Mouse (Mus musculus) spleen, adult 2 months (tissue): ENCODE measurements at regions not wholly inside any gene's neighbourhood (a gene's known extent, or its start where the extent isn't known, plus 50 kb on each side); places are given as distances from the start of the nearest gene placed in this dataset.

Source experiments
- DNase-seq, 2 experiments: peaks; one replicate each; pipeline versions ENCODE4 v3.0.0 to v3.0.0-alpha.2; 2012 to 2021; ENCODE audit warnings: low spot score in 2 of 2, low read depth in 1 of 2
- H3K27ac ChIP-seq: fragments of 200-500 bp; 2 replicates; pipeline ENCODE4 v1.5.1; 2012; ENCODE audit warnings: low read length, inconsistent platforms; ENCODE audit not compliant: insufficient read depth
- H3K27me3 ChIP-seq: fragments of 200-500 bp; 2 replicates; pipeline ENCODE4 v1.6.1; 2012; ENCODE audit warnings: mild to moderate bottlenecking, moderate library complexity, low read length, inconsistent platforms; ENCODE audit not compliant: control insufficient read depth, insufficient read depth
- H3K36me3 ChIP-seq: fragments of 200-500 bp; 2 replicates; pipeline ENCODE4 v1.6.1; 2012; ENCODE audit warnings: mild to moderate bottlenecking, low read length, inconsistent platforms; ENCODE audit not compliant: control insufficient read depth, insufficient read depth
- H3K4me1 ChIP-seq: fragments of 200-500 bp; 2 replicates; pipeline ENCODE4 v1.6.1; 2011; ENCODE audit warnings: inconsistent platforms; ENCODE audit not compliant: control insufficient read depth, insufficient read depth, insufficient read length
- H3K4me3 ChIP-seq: fragments of 200-500 bp; 2 replicates; pipeline ENCODE4 v1.5.1; 2011; ENCODE audit warnings: mild to moderate bottlenecking, inconsistent platforms; ENCODE audit not compliant: insufficient read depth, insufficient read length; ENCODE audit errors: extremely low read depth
- CTCF ChIP-seq: fragments of 200-500 bp; IDR thresholded peaks from 2 replicates; pipeline ENCODE4 v1.5.1; 2011; ENCODE audit warnings: mild to moderate bottlenecking, inconsistent platforms; ENCODE audit not compliant: insufficient read depth, insufficient read length, insufficient replicate concordance; ENCODE audit errors: extremely low read depth
- POLR2A ChIP-seq: fragments of 200-500 bp; IDR thresholded peaks from 2 replicates; pipeline ENCODE4 v1.6.1; 2011; ENCODE audit warnings: low read depth, low read length, inconsistent platforms
- WGBS: fragments of 180-500 bp; shearing (Covaris S2); methylation state at CpG from one replicate; pipeline ENCODE4 v1.1.7; 2018; 5-methylcytosine and 5-hydroxymethylcytosine counted together

DNA sequence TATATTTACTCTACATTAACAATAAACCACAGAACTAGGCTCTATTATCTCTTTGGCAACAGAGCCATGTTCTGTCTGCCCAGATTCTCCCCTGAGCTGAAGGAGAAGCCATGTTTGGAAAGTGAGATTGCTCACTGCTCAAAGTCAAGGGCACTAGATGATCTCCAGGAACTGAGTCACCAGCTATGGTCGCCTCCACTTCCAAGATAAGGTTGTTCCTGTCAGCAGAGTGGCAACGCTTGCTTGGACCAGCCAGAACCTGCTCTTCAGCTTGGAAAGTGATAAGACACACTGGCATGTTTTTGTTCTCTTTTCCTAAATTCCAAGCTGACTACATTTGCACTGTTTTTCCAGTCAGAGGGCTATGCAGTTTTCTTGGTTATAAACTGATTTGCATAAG lies 175.6 kb upstream of the Frmd6 start:
- H3K36me3 ChIP-seq: no peaks in the 10 kb centered on the region
- WGBS: 64% methylated on average over 2 of the region's 2 CpGs

DNA sequence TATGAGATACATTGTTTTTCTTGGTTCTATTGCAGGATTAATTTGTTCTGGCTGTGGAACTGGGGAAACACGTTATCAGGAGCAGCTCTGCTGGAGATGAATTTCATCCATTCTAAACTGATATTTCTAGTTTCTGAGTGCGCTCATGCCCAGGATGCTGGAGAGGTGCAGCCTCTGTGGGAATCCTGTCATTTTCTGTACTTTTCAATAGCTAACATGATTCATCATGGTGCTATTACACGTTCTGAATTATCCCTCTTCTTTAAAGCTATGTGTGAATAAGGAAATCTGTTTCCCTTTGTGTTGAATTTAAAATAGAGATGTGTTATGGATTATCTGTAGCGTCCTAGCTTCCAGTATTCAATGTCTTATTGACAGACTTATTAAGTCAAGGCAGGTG lies 174.8 kb upstream of the Frmd6 start:
- 87% methylated on average over 4 of the region's 4 CpGs for WGBS
- no peaks in the 10 kb centered on the region for H3K27me3 ChIP-seq
- TF ChIP-seq CTCF: no peak
- no peak for TF ChIP-seq POLR2A
- H3K36me3 ChIP-seq: no peaks in the 10 kb centered on the region
- H3K4me3 ChIP-seq: no peak overlapping the region
- no peak for DNase-seq
- H3K27ac ChIP-seq: no peak overlapping the region
- H3K4me1 ChIP-seq: no peaks in the 10 kb centered on the region

More for the DNA sequence above, 175.6 kb upstream of the Frmd6 start:
- no peaks in the 10 kb centered on the region for H3K4me1 ChIP-seq
- TF ChIP-seq POLR2A: no peak
- TF ChIP-seq CTCF: no peak
- no peaks in the 10 kb centered on the region for H3K27me3 ChIP-seq
- H3K27ac ChIP-seq: no peak overlapping the region
- H3K4me3 ChIP-seq: no peak overlapping the region
- DNase-seq: no peak

DNA sequence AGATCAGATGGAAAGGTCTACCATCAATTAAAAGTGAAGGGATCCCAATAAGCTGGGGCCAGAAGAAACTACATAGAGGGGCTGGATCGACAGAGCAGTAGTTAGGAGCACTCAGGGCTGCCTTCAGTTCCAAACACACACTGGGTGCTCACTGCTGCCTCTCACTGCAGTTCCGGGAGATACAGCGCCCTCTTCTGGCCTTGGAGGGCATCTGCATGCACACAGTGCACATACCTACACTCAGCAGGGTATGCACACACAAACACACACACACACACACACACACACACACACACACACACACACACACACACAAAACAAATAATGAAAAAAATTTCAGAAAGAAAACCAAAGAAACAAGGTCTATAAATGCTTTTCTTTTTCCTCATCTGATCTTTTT lies 172.6 kb upstream of the Frmd6 start:
- TF ChIP-seq CTCF: no peak
- no peak for TF ChIP-seq POLR2A
- H3K36me3 ChIP-seq: no peaks in the 10 kb centered on the region
- no peak overlapping the region for H3K27ac ChIP-seq
- 85% methylated on average over 3 of the region's 3 CpGs for WGBS
- H3K27me3 ChIP-seq: no peaks in the 10 kb centered on the region
- H3K4me3 ChIP-seq: no peak overlapping the region
- H3K4me1 ChIP-seq: no peaks in the 10 kb centered on the region
- DNase-seq: no peak

DNA sequence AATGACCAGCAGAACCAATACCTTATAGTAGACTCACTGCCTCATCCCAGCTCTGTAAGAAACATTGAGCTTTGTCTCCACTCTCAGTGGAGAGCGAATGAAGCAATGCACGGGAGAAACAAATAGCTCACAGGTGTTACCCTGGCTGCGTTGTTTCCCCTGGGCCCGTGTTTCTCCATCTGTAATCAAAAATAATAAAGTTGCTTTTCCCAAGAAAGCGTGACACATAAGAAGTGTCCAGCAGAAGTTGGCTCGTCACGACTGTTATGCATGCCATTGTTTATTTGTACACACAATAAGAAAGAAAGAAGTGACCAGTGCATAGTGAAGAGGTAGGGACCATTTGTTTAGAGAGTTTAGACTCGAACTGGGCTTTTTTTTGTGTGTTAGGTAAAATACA lies 171.3 kb upstream of the Frmd6 start:
- Histone ChIP-seq H3K4me1 (no peaks in the 10 kb centered on the region), H3K36me3 (no peaks in the 10 kb centered on the region), H3K4me3 (no peak overlapping the region), H3K27me3 (no peaks in the 10 kb centered on the region), H3K27ac (no peak overlapping the region)
- TF ChIP-seq CTCF (no peak), POLR2A (no peak)
- DNase-seq: no peak
- 88% methylated on average over 8 of the region's 8 CpGs for WGBS

DNA sequence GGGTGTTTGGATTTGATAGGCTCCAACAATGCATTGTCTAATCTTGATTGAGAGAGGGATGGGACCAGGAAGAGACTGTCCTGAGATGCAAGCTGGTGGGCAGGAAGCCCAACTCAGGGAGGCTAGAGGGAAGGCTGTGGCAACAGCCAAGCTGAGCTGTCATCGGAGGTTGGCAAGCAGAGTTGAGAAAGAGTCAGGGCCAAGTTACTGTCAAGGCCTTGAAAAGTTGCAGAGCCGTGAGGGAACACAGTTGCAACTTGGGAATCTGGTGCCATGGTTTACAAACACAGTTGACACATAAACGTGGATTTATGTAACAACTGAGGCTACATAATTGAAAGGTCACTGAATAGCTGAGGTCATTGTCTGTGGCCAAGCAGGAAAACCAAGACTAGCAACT lies 170.8 kb upstream of the Frmd6 start:
- 86% methylated on average over 3 of the region's 3 CpGs for WGBS

DNA sequence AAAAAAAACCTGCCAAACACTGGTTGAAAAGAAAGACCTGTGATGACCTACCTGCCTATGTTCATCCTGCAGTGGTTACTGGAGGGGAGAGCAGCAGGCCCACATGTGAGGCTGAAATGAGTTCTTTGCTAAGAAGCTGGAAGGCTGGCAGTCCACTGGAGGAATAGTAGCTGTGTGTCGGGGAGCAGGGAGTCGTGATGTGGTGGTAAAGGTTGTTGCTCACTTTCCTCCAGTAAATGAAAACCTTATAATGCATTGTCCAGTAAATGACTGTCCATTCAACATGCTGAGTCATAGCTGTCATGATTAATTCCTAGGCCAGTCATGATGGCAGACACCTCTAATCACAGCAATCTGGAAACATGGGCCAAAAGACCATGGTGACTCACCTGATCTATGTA lies 169.9 kb upstream of the Frmd6 start:
- DNase-seq: no peak
- Histone ChIP-seq H3K36me3 (no peaks in the 10 kb centered on the region), H3K4me1 (no peaks in the 10 kb centered on the region), H3K27me3 (no peaks in the 10 kb centered on the region), H3K27ac (no peak overlapping the region), H3K4me3 (no peak overlapping the region)
- no peak for TF ChIP-seq POLR2A
- TF ChIP-seq CTCF: no peak
- WGBS: 84% methylated on average over 2 of the region's 2 CpGs

More for the DNA sequence above, 170.8 kb upstream of the Frmd6 start:
- TF ChIP-seq POLR2A (no peak), CTCF (no peak)
- Histone ChIP-seq H3K27ac (no peak overlapping the region), H3K4me3 (no peak overlapping the region), H3K4me1 (no peaks in the 10 kb centered on the region), H3K27me3 (no peaks in the 10 kb centered on the region), H3K36me3 (no peaks in the 10 kb centered on the region)
- DNase-seq: no peak

DNA sequence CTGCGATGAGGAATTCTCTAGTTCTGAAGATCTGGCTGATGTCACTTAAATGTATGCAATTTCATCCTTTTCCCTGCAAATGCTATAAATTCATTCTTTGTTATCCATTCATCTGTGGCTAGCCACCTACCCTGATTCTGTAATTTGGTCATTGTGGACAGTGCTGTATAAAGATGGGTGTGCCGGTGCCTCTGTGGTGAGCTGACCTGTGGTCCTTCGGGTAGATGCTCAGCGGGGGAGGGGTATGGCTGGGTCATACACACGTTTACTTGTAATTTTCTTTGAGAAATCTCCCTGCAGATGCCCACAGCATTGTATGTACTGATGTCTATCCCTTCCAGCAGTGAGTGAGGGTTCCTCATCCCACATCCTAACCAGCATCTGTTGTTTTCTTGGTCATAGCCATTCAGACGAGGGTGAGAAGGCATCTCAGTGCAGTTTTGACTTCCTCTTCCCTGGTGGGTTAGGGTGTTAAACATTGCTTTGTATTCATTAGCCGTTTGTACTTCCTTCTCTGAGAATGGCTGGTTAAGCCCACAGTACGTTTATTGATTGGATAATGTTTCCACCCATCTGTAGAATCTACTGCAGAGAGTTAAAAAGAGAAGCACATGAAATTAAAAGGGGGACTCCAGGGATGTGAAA lies 169.3 kb upstream of the Frmd6 start:
- Histone ChIP-seq H3K4me3 (no peak overlapping the region), H3K27ac (no peak overlapping the region), H3K4me1 (no peaks in the 10 kb centered on the region), H3K36me3 (no peaks in the 10 kb centered on the region), H3K27me3 (no peaks in the 10 kb centered on the region)
- WGBS: 48% methylated on average over 8 of the region's 8 CpGs
- no peak for TF ChIP-seq POLR2A
- TF ChIP-seq CTCF: no peak
- no peak for DNase-seq
